Mouse (Mus musculus): ENCODE measurements at regions not wholly inside any gene's neighbourhood (a gene's known extent, or its start where the extent isn't known, plus 50 kb on each side); places are given as distances from the start of the nearest gene placed in this dataset.

- TF ChIP-seq TCF12 (IDR thresholded peaks at IDR 0.05; ENCODE audit: insufficient read depth, poor library complexity, severe bottlenecking) (no peak), POLR2AphosphoS2 (IDR thresholded peaks at IDR 0.05; ENCODE audit: insufficient read length, low read depth) (no peak), MYOD1 (IDR thresholded peaks at IDR 0.05; ENCODE audit: control insufficient read depth in 1 of 3, insufficient read length in 2 of 3, low read depth in 2 of 3) (no peak), MAX (IDR thresholded peaks at IDR 0.05; ENCODE audit: low read depth) (no peak), USF1 (IDR thresholded peaks at IDR 0.05; ENCODE audit: low read depth) (no peak), REST (IDR thresholded peaks at IDR 0.05; ENCODE audit: insufficient read depth, insufficient read length) (no peak), POLR2A (IDR thresholded peaks at IDR 0.05; ENCODE audit: insufficient read length, low read depth) (no peak), E2F4 (IDR thresholded peaks at IDR 0.05; ENCODE audit: insufficient read depth) (no peak), TCF3 (IDR thresholded peaks at IDR 0.05; ENCODE audit: insufficient read length, low read depth) (no peak), MYOG (IDR thresholded peaks at IDR 0.05; ENCODE audit: control insufficient read depth in 1 of 3, insufficient read depth in 1 of 3, insufficient read length in 2 of 3, low read depth in 2 of 3) (no peak), CEBPB (IDR thresholded peaks at IDR 0.05; ENCODE audit: insufficient read depth, poor library complexity, severe bottlenecking) (no peak), SRF (IDR thresholded peaks at IDR 0.05; ENCODE audit: control insufficient read depth, insufficient read length, low read depth) (no peak)
- Histone ChIP-seq H3K27me3 (ENCODE audit: control insufficient read depth, insufficient read depth, insufficient read length) (no peaks in the 10 kb centered on the region), H3K79me2 (ENCODE audit: control insufficient read depth, insufficient read depth) (no peaks in the 10 kb centered on the region), H3ac (ENCODE audit: control insufficient read depth, insufficient read length) (no peak overlapping the region), H3K4me2 (ENCODE audit: low read depth) (no peak overlapping the region), H3K4me3 (no peak overlapping the region), H3K36me3 (ENCODE audit: control insufficient read depth, insufficient read depth) (no peaks in the 10 kb centered on the region)
These were observed 61.5 kb upstream of the Eomes start for GRCm38 (mm10) chr9:118416475-118416874.

DNA sequence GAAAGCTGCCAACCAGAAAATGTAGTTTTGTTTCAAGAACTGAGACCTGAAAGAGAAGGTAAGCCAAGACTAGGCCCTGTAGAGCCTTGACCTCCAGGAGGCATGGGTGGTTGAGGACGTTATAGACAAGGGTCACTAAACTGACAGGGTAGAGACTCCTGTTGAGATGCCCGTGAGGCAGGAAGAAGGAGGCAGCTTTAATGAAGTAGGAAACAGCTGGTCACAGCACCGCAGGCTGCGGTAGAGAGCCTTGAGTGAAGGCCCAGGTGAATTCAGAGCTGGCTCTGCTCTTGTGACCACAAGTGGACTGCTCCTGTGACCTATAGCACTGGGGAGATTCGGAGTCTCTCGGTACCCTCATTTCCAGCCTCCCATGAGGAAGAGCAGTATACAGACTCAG lies 53.7 kb upstream of the Eomes start:
- H3K79me2 ChIP-seq (ENCODE audit: control insufficient read depth, insufficient read depth): no peaks in the 10 kb centered on the region
- no peaks in the 10 kb centered on the region for H3K36me3 ChIP-seq (ENCODE audit: control insufficient read depth, insufficient read depth)
- H3K4me3 ChIP-seq: no peak overlapping the region
- H3K4me2 ChIP-seq (ENCODE audit: low read depth): no peak overlapping the region
- no peaks in the 10 kb centered on the region for H3K27me3 ChIP-seq (ENCODE audit: control insufficient read depth, insufficient read depth, insufficient read length)
- H3ac ChIP-seq (ENCODE audit: control insufficient read depth, insufficient read length): no peak overlapping the region
- TF ChIP-seq MYOD1 (IDR thresholded peaks at IDR 0.05; ENCODE audit: control insufficient read depth in 1 of 3, insufficient read length in 2 of 3, low read depth in 2 of 3) (no peak), USF1 (IDR thresholded peaks at IDR 0.05; ENCODE audit: low read depth) (no peak), TCF3 (IDR thresholded peaks at IDR 0.05; ENCODE audit: insufficient read length, low read depth) (no peak), REST (IDR thresholded peaks at IDR 0.05; ENCODE audit: insufficient read depth, insufficient read length) (no peak), POLR2AphosphoS2 (IDR thresholded peaks at IDR 0.05; ENCODE audit: insufficient read length, low read depth) (no peak), MYOG (IDR thresholded peaks at IDR 0.05; ENCODE audit: control insufficient read depth in 1 of 3, insufficient read depth in 1 of 3, insufficient read length in 2 of 3, low read depth in 2 of 3) (no peak), E2F4 (IDR thresholded peaks at IDR 0.05; ENCODE audit: insufficient read depth) (no peak), CEBPB (IDR thresholded peaks at IDR 0.05; ENCODE audit: insufficient read depth, poor library complexity, severe bottlenecking) (no peak), MAX (IDR thresholded peaks at IDR 0.05; ENCODE audit: low read depth) (no peak), TCF12 (IDR thresholded peaks at IDR 0.05; ENCODE audit: insufficient read depth, poor library complexity, severe bottlenecking) (no peak), SRF (IDR thresholded peaks at IDR 0.05; ENCODE audit: control insufficient read depth, insufficient read length, low read depth) (no peak), POLR2A (IDR thresholded peaks at IDR 0.05; ENCODE audit: insufficient read length, low read depth) (no peak)

Data from myocyte (in vitro differentiated cells).